Mouse (Mus musculus): ENCODE measurements around the gene Tmem202. TPM values are rescaled to one million over a fixed set of nuclear protein-coding genes. Genes with fewer than 3 reads are reported as not detected.

Gene Tmem202
- polyA plus RNA-seq (2015; fragmentation: Nextera tagmentation; extraction: Ambion mirVana) = 0.71 and 0.96 TPM in 2 replicates

- peak within 1 kb of the TSS; percentile 40; the same call in 1 of the 2 replicates for H3K27ac ChIP-seq
- H3K4me1 ChIP-seq (replicated peaks) = peaks cover 36% of the 10 kb centered on the region
- H3K4me2 ChIP-seq = peak within 1 kb of the TSS; percentile 80
- no peaks in the 10 kb centered on the region for H3K36me3 ChIP-seq
- H3K9me3 ChIP-seq = no peaks in the 10 kb centered on the region
- peak within 1 kb of the TSS; percentile 80 for H3K9ac ChIP-seq
- 2% methylated on average over 55 of the region's 55 CpGs for WGBS
- peak within 1 kb of the TSS; percentile 68 for H3K4me3 ChIP-seq
- ATAC-seq (ENCODE audit: low FRiP score) = peak; percentile 95
- peaks cover 9% of the 10 kb centered on the region; the same call in 1 of the 2 replicates for H3K27me3 ChIP-seq
Observed at GRCm38 (mm10) chr9:59539441-59540137, at the start of gene Tmem202, which contains the start of gene Hexa. Gene Tmem202, minus strand, starts transcription at chr9:59539847. Gene Hexa, plus strand, starts transcription at chr9:59539540.

- peak; percentile 75 for ATAC-seq (ENCODE audit: low FRiP score)
- no peak overlapping the region for H3K9ac ChIP-seq
- WGBS = 24% methylated on average over 12 of the region's 12 CpGs
Observed at GRCm38 (mm10) chr9:59588710-59589671, 49.3 kb upstream of the Tmem202 start.

GRCm38 (mm10) chr9:59588252-59588651 lies 48.6 kb upstream of the Tmem202 start:
- H3K4me3 ChIP-seq = no peak overlapping the region
- WGBS = 37% methylated on average over 5 of the region's 5 CpGs
- peak; percentile 41; the same call in 1 of the 2 replicates for ATAC-seq (ENCODE audit: low FRiP score)
- H3K9me3 ChIP-seq = no peaks in the 10 kb centered on the region
- peak overlapping the region; percentile 87 for H3K27ac ChIP-seq
- peaks cover 5% of the 10 kb centered on the region; the same call in 1 of the 2 replicates for H3K36me3 ChIP-seq
- no peak overlapping the region for H3K9ac ChIP-seq
- H3K27me3 ChIP-seq = peaks cover 27% of the 10 kb centered on the region
- H3K4me1 ChIP-seq (replicated peaks) = peaks cover 39% of the 10 kb centered on the region
- peak overlapping the region; percentile 44 for H3K4me2 ChIP-seq

More at GRCm38 (mm10) chr9:59588710-59589671, 49.3 kb upstream of the Tmem202 start:
- Histone ChIP-seq H3K36me3 (peaks cover 5% of the 10 kb centered on the region; the same call in 1 of the 2 replicates), H3K4me1 (replicated peaks) (peaks cover 39% of the 10 kb centered on the region), H3K27ac (peak overlapping the region; percentile 87), H3K9me3 (no peaks in the 10 kb centered on the region), H3K27me3 (peaks cover 22% of the 10 kb centered on the region), H3K4me3 (peak overlapping the region; percentile 17; the same call in 1 of the 2 replicates), H3K4me2 (peak overlapping the region; percentile 44)

GRCm38 (mm10) chr9:59584871-59585308 lies 45.2 kb upstream of the Tmem202 start:
- Histone ChIP-seq H3K27me3 (peaks cover 30% of the 10 kb centered on the region), H3K4me2 (peak overlapping the region; percentile 40), H3K4me3 (no peak overlapping the region), H3K27ac (no peak overlapping the region), H3K9ac (no peak overlapping the region), H3K4me1 (replicated peaks) (peaks cover 38% of the 10 kb centered on the region), H3K9me3 (no peaks in the 10 kb centered on the region), H3K36me3 (no peaks in the 10 kb centered on the region)
- ATAC-seq (ENCODE audit: low FRiP score) = 0 out of 2 replicates have a peak, but pooled peaks have one; percentile 29
- WGBS = 9% methylated on average over 13 of the region's 13 CpGs

GRCm38 (mm10) chr9:59578505-59578867 lies 38.8 kb upstream of the Tmem202 start:
- Histone ChIP-seq H3K9ac (peak overlapping the region; percentile 78), H3K27ac (peak overlapping the region; percentile 62), H3K9me3 (no peaks in the 10 kb centered on the region), H3K27me3 (peaks cover 29% of the 10 kb centered on the region), H3K36me3 (no peaks in the 10 kb centered on the region), H3K4me2 (peak overlapping the region; percentile 64), H3K4me1 (replicated peaks) (peaks cover 24% of the 10 kb centered on the region), H3K4me3 (peak overlapping the region; percentile 56)
- 0% methylated on average over 20 of the region's 20 CpGs for WGBS
- no peak; the same call in 1 of the 2 replicates for ATAC-seq (ENCODE audit: low FRiP score)

GRCm38 (mm10) chr9:59577844-59578504 lies 38.3 kb upstream of the Tmem202 start, which contains the start of gene Celf6:
Gene Celf6, plus strand, starts transcription at chr9:59577917.
- no peaks in the 10 kb centered on the region for H3K36me3 ChIP-seq
- H3K4me3 ChIP-seq = peak within 1 kb of the TSS; percentile 56
- peaks cover 24% of the 10 kb centered on the region for H3K4me1 ChIP-seq (replicated peaks)
- under 1% methylated on average over 42 of the region's 61 CpGs for WGBS
- H3K4me2 ChIP-seq = peak within 1 kb of the TSS; percentile 64
- no peaks in the 10 kb centered on the region for H3K9me3 ChIP-seq
- peak; percentile 97 for ATAC-seq (ENCODE audit: low FRiP score)
- H3K9ac ChIP-seq = peak within 1 kb of the TSS; percentile 78
- peak within 1 kb of the TSS; percentile 62 for H3K27ac ChIP-seq
- peaks cover 26% of the 10 kb centered on the region for H3K27me3 ChIP-seq

- Histone ChIP-seq H3K4me3 (peak overlapping the region; percentile 56), H3K27me3 (peaks cover 22% of the 10 kb centered on the region), H3K4me2 (peak overlapping the region; percentile 64), H3K9me3 (no peaks in the 10 kb centered on the region), H3K36me3 (no peaks in the 10 kb centered on the region), H3K27ac (peak overlapping the region; percentile 58), H3K9ac (peak overlapping the region; percentile 58; the same call in 1 of the 2 replicates), H3K4me1 (replicated peaks) (peaks cover 24% of the 10 kb centered on the region)
- ATAC-seq (ENCODE audit: low FRiP score) = no peak
- WGBS = 12% methylated on average over 13 of the region's 13 CpGs
Observed at GRCm38 (mm10) chr9:59577401-59577800, 37.8 kb upstream of the Tmem202 start.

- no peak overlapping the region for H3K9ac ChIP-seq
- 86% methylated on average over 2 of the region's 2 CpGs for WGBS
- peaks cover 3% of the 10 kb centered on the region; the same call in 1 of the 2 replicates for H3K4me1 ChIP-seq (replicated peaks)
- peaks cover 16% of the 10 kb centered on the region for H3K27me3 ChIP-seq
- H3K27ac ChIP-seq = no peak overlapping the region
- ATAC-seq (ENCODE audit: low FRiP score) = no peak
- no peaks in the 10 kb centered on the region for H3K36me3 ChIP-seq
- no peak overlapping the region for H3K4me3 ChIP-seq
- no peak overlapping the region for H3K4me2 ChIP-seq
- H3K9me3 ChIP-seq = no peaks in the 10 kb centered on the region
Observed at GRCm38 (mm10) chr9:59571852-59572251, 32.2 kb upstream of the Tmem202 start.

- no peak overlapping the region for H3K27ac ChIP-seq
- ATAC-seq (ENCODE audit: low FRiP score) = 0 out of 2 replicates have a peak, but pooled peaks have one; percentile 63
- no peaks in the 10 kb centered on the region for H3K9me3 ChIP-seq
- H3K36me3 ChIP-seq = peaks cover 38% of the 10 kb centered on the region
- H3K9ac ChIP-seq = no peak overlapping the region
- no peak overlapping the region for H3K4me2 ChIP-seq
- peaks cover 3% of the 10 kb centered on the region; the same call in 1 of the 2 replicates for H3K4me1 ChIP-seq (replicated peaks)
- WGBS = 34% methylated on average over 6 of the region's 6 CpGs
- no peaks in the 10 kb centered on the region; the same call in 1 of the 2 replicates for H3K27me3 ChIP-seq
- no peak overlapping the region for H3K4me3 ChIP-seq
Observed at GRCm38 (mm10) chr9:59567111-59567510, 27.5 kb upstream of the Tmem202 start.

- no peaks in the 10 kb centered on the region; the same call in 1 of the 2 replicates for H3K27me3 ChIP-seq
- H3K4me3 ChIP-seq = no peak overlapping the region
- no peaks in the 10 kb centered on the region for H3K9me3 ChIP-seq
- peaks cover 53% of the 10 kb centered on the region for H3K36me3 ChIP-seq
- H3K9ac ChIP-seq = no peak overlapping the region
- 30% methylated on average over 4 of the region's 4 CpGs for WGBS
- peaks cover 3% of the 10 kb centered on the region; the same call in 1 of the 2 replicates for H3K4me1 ChIP-seq (replicated peaks)
- H3K27ac ChIP-seq = no peak overlapping the region
- ATAC-seq (ENCODE audit: low FRiP score) = no peak
- no peak overlapping the region for H3K4me2 ChIP-seq
Observed at GRCm38 (mm10) chr9:59565600-59565999, 26.0 kb upstream of the Tmem202 start.

GRCm38 (mm10) chr9:59553719-59554118 lies 14.1 kb upstream of the Tmem202 start:
- H3K27ac ChIP-seq = no peak overlapping the region
- peaks cover 44% of the 10 kb centered on the region for H3K36me3 ChIP-seq
- no peaks in the 10 kb centered on the region for H3K9me3 ChIP-seq
- H3K4me1 ChIP-seq (replicated peaks) = no peaks in the 10 kb centered on the region
- no peak for ATAC-seq (ENCODE audit: low FRiP score)
- no peak overlapping the region for H3K9ac ChIP-seq
- WGBS = 87% methylated on average over 4 of the region's 4 CpGs
- H3K4me3 ChIP-seq = no peak overlapping the region
- no peak overlapping the region for H3K4me2 ChIP-seq
- no peaks in the 10 kb centered on the region for H3K27me3 ChIP-seq

Data from hindbrain, embryonic 13.5 days (tissue).